Mouse (Mus musculus) brain, adult 2 months (tissue): ENCODE results near the gene Mrpl27.
"Not testable (repeated sequence)": the region's sequence is repeated elsewhere in the genome, so short reads cannot be mapped to it uniquely, and the experiment has no call there.

Experiments used
- DNase-seq: peaks from one replicate; pipeline ENCODE4 v3.0.0; 2011; ENCODE audit warnings: low read depth, low spot score

Mrpl27 gene

DNA sequence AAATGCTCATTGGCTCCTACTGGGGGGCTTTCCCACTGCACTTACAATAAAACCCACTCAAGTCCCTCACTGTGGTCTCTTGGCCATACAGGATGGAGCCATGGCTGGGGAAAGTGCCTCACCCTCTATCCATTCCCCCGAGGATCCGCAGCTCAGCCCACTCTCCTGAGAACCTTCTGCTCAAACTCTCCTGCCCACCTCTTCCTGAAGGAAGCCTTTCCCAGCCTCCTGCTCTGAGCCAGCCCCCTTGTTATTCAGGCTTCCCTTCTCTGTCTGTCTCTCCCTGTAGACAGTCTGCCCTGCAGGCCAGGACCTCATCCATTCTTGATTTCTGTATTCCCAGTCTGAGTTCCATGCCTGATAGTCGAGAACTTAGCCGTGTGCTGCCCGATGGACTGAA lies 21.4 kb downstream of the Mrpl27 start:
- peak; percentile 63 for DNase-seq

DNA sequence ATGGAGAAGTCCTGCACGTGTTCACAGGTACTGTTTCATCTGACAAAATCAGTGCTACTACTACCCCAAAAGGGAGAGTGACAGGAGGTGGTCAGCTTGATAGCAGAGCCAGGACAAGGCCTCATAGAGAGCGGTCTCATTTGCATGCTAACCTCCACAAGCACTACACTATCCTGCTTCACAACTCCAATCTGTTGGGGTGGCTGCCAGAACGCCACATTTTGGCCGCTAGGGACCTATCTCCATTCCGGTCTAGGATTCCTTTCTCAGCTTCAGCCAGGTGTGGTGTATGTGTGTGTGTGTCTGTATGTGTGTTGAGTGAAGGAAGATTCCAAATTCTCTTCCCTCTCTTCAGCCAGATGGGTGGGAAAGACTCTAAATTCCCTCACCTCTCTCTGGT lies 21.9 kb downstream of the Mrpl27 start:
- peak; percentile 45 for DNase-seq

DNA sequence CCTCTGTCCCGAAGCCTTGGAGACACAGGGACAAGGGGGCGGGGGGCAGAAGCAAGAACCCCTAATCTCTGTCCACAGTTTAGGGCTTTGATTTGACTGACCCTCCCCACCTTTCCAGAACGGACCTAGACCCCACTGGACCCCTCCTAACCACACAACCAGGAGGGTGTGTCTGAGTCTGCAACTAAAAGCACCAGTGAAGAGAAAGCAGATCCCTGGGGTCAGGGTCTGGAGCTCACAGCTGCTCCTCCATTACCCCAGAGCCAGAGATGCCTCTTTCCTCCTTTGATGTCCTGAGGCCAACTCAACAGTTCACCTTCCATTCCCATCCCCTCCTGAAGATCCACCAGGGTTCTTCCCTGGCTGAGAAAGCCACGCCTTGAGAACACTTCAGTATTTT lies 22.7 kb downstream of the Mrpl27 start:
- no peak for DNase-seq

DNA sequence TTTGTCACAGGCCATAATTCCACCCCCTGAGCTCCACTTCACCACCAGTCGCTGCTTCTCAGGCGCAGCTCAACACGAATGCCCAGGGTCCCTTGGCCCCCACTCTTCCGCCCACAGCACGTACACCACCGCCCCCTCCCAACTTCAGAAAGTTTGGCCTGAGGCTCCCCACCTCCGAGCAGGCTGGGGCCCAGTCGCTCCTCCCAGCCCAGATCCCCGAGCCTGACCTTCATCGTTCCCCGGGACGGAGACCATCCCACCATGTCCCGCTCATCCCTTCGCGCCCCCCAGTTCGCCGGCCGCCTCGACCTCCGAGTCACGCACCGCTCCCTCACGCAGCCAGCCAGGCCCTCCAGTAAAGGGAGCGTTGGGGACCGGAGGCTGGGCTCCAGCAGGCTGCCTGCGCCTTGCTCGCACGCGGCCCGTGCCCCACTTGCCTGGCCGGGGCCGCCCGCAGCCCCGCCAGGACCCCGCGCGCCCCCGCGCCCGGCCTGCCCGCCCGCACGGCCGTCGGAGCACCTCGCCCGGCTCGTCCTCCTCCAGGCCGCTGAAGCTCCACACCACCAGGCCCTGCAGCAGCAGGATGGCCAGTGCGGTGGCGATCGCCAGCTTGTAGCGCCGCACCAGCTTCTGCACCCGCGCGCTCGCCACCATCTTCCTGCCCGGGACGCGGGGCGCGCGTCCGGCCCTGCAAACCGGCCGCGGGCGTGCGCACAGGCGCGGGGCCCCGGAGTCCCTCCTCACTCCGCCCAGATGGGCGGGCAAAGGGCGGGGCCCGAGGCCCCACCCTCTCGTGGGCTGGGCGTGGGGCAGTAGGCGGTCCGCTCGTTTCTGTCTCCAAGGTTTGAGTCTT lies 23.4 kb downstream of the Mrpl27 start, which contains the start of gene Xylt2:
Xylt2 (minus strand) TSS at position 762 of the 853 bp plus-strand sequence.
- peak; percentile 95 for DNase-seq

DNA sequence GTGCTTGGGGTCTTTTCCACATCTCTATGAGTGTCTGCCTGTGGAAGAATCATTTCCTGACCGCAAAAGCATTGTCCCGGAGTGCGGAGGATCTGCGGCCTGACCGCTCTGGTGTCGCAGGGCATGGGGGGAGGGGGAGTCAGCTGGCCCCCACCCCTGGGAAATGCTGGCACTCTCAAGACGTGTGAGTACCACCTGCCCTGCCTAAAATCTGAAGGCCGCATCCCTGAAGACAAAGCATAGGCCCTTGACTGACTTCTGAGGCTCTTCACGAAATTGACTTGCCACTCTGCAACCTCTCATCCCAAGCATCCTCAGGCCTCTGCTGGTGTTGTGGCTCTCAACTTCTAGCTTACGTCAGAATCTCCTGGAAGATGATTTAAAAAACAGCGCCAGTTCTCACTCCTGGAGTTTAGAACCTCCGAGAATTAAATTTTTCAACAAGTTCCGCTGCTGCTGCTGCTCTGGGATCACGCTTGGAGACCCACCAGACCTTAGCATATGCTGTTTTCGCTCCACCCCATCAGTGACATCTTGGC lies 24.1 kb downstream of the Mrpl27 start:
- DNase-seq: peak; percentile 68

DNA sequence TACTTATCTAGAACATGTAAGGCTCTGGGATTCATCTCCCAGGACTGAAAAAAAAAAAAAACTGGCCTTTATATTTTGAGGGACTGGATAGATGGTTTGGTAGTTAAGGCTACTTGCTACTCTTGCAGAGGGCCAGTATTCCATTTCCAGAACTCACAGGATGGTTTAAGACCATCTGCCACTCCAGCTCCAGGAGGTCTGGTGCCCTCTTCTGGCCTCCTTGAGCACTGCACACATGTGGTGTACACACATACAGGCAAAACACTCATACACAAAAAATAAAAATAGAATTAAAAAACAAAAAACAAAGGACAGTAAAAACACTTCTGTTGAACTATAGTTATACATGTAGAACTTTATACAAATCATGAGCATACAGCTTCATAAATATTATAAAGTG lies 27.1 kb downstream of the Mrpl27 start:
- DNase-seq: no peak

DNA sequence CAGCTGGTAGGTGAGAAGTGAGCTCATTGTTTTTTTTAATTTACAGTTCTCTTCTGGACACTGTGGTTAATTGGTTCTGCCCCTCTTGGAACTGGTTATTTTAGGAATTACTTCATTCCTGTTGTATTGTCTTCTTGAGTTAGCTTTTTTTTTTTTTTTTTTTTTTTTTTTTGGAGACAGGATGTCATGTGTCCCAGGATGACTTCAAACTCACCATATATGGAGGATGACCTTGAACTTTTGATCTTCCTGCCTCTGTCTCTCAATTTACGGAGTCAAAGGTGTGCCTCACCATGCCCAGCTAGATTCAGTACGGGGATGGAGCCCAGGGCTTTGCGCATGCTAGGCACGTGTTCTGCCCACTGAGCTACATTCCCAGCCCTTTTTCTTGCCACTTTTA lies 28.1 kb downstream of the Mrpl27 start:
- no peak for DNase-seq

DNA sequence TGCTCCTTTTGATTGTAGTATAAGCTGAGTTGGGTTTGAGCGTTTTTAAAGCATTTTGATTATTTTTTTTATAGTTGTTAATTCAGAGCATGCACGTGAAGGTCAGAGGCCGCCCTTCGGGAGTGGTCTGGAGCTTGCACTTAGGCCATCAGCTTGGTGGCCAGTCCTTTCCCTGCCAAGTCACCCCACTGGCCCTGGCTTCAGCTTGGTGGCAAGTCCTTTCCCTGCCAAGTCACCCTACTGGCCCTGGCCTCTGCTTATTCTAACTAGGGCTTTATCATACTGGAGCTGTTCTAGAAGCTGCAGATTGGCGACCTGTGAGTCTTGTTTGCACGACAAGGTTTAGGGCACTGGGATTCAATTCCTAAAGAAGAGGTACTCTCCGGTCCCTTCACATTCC lies 28.9 kb downstream of the Mrpl27 start:
- DNase-seq: no peak

DNA sequence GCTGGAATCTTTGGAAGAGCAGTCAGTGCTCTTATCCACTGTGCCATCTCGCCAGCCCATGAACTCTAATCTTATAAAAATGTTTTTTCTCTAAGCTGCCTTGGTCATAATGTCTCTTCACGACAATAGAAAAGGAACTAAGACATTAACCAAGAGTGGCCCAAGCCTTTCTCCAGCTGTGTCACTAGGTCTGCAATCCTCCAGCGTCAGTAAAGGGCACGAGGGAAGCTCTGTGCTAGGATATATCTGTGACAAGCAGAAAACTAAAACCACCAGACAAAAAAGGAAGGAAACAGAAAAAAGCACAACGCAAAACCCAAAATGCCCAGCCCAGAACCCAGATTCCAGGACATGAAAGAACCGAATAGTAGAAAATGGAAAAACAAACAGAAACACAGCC lies 33.6 kb downstream of the Mrpl27 start:
- DNase-seq: no peak

DNA sequence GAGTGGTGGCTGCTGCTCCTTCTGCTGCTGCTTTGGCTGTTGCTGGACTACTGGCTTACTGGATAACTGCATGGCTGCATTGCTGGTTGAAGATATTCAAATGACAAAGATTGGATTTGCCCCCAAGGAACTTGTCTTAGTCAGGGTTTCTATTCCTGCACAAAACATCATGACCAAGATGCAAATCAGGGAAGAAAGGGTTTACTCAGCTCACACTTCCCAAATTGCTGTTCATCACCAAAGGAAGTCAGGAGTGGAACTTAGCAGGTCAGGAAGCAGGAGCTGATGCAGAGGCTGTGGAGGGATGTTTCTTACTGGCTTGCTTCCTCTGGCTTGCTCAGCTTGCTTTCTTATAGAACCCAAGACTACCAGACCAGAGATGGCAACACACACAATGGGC lies 38.9 kb downstream of the Mrpl27 start:
- not testable (repeated sequence) for DNase-seq

DNA sequence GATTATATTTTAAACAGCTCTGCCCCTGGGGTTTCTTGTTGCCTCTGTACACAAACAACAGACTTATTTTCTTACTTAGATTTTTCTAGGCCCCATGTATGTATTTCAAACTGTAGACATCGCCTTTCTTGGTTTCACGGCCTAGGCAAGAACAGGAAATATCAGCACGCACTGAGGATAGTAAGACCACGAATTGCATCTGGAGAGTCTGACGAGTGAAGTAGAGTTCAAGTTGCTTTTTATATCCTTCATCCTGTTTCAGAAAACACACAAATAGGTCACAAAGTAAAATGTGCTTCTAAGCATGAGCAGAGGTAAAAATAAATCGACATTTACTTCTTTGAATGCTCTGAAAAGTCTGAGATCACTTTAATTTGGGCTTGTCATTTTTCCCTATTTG lies 41.9 kb downstream of the Mrpl27 start:
- no peak for DNase-seq

DNA sequence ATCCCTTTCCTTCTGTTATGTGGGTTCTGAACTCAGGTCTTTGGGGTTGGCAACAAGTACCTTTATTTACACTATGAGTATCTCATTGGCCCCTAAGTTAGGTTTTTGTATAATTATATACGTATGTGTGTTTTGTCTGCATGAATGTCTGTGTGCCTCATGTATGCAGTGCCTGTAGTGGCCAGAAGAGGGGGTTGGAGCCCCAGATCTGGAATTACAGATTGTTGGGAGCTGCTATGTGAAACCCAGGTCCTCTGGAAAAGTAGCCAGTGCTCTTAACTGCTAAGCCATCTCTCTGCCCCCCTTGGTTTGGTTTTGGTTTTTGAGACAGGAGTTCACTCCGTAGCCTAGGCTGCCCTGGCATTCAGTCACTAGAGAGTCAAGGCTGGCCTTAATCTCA lies 43.6 kb downstream of the Mrpl27 start:
- DNase-seq: no peak

DNA sequence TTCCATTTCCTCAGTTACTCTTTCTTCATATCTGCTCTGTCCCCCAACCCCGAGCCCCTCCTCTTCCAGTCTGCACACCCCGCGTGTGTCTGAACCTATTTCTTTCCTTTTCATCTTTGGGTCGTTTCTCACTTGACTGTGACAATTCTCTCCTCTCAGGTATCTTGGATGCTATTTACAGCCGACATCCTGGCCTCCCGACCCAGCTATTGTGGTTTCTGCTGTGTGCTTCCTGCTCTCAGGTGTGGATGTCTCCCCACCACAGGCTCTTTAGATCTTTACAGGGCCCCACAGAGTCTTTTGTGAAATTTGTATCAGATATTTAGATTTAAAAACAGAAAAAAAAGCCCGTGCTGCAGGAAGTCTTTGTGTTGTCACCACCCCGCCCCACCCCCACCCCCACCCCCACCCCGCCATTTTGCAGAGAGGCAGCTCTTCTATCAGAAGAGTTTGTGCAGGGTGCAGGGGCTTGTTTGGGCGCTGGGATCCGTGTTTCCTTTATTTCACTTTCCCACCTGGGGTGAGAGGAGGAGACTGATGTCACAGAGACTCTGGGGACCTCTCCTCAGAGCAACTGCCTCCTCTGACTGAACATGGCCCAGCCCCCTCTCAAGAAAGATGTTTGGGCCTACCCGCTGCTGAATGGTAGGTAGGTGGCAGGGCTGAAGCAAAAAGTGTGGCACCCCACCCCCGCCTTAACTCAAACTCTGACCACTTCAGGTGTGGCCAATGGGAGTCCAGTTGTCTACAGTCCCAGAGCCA lies 44.3 kb downstream of the Mrpl27 start:
- DNase-seq: no peak

DNA sequence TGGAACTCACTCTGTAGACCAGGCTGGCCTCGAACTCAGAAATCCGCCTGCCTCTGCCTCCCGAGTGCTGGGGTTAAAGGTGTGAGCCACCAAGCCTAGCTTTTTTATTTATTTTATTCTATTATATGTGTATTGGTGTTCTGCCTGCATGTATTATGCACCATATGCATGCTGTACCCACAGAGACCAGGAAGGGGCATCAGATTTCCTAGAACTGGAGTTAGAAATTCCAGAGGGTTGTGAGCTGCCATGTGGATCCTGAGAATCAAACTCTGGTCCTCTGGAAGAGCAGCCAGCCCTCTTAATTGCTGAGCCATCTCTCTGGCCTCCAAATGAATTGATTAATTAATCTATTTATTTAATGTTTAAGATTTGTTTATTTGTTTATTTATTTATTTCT lies 45.8 kb downstream of the Mrpl27 start:
- DNase-seq: no peak

DNA sequence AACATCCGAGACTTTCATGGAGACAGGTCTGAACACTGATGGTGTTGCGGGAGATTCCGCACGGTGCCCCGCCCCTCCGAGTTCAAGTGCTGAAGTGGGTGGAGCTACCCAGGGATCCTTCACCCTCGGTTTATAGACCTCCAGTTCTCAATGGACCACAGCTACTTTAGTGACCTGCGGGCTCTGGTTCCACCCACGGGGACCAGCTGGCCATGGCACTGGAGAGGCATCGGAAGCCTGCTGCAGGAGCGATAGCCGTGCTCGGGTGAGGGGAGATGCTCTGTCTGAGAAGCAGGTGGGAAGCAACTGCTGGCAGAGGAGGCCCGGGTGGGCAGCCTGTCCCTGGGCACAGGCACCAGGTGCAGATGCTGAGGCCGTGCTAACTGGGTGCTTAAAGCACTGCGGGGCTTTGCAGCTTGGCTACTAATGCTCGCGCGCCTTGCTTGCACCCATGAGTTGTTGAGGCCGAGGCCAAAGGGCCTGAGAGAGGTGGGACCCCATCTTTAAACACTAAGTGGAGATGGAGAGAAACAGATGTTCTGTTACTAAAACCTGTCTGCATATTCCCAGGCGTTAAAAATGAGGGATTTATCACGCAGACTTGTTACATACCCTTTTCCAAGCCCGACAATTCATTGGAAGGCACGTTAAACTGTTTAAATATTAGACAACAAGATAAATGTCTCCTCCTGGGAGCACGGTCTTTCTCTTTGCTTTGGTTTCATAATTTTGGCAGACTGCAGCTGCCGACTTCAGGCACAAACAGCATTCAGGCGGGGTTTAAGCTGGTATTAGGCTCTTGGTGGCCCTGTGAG lies 48.0 kb downstream of the Mrpl27 start:
- no peak for DNase-seq

DNA sequence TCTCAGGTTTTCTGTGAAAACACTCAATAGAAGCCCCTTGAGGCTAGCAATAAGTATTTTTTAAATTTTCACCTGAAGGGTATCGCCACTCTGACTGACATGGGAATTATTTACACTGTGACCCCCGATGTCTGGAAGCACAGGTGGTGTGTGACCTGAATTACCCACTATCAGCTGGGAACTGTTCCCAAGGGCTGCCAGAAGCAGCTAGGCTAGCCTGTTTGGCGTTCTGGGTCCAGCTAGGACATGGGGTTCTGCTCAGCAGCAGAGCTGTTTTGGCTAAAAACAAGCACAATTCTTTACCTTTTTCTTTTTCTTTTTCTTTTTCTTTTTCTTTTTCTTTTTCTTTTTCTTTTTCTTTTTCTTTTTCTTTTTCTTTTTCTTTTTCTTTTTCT lies 48.6 kb downstream of the Mrpl27 start:
- peak; percentile 56 for DNase-seq

DNA sequence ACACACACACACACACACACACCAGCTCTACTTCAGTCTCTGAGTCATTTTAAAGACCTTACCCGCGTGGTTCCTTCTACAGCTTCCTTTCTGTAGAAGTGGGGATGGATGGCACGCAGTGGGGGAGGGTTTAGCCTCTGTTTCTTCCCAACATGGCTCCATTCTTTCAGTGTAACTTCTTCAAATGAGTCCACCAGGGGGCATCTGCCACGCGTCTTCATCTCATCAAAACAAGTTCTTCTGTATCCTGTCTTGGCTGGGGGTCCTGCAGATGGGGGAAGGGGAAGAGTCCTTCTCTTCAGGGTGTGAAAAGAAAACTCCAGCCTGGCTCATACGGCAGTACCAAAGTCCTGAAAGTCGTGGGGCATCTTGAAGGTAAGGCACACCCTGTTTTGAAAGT lies 50.5 kb downstream of the Mrpl27 start:
- no peak for DNase-seq

DNA sequence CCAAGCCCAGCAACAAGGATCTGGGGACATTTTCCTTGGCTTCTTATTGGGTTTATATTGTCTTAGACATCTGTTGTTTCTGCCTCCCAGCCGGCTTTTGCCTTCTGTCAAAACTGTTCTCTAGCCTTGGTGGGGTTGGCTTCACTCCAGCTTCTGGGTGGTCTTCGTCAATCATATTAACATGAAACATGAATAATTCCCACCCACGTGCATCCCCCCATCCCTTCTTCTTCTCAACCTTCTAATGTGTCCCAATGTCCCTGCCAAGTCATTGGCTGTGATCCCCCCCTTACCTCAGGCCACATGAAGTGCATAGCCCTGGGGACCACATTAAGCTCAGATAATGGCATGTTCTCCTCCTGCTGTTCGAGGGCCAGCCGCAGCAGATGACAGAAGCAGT lies 50.9 kb downstream of the Mrpl27 start, which contains the start of gene Gm11541:
Gm11541 (minus strand) TSS at position 28 of the 400 bp plus-strand sequence.
- DNase-seq: no peak
